Mouse (Mus musculus) bone marrow, adult 2 months (tissue): Measurements from ENCODE around the gene Ccl17.

Experiments used
- CTCF ChIP-seq: fragments of 200-500 bp; IDR thresholded peaks from 2 replicates; pipeline ENCODE4 v1.5.1; 2011; ENCODE audit warnings: low read length, control low read depth; ENCODE audit not compliant: control insufficient read depth, insufficient read depth
- POLR2A ChIP-seq: fragments of 200-500 bp; IDR thresholded peaks from 2 replicates; pipeline ENCODE4 v1.6.1; 2011; ENCODE audit warnings: low read depth, mild to moderate bottlenecking, control low read depth, low read length, borderline replicate concordance; ENCODE audit not compliant: control insufficient read depth

DNA sequence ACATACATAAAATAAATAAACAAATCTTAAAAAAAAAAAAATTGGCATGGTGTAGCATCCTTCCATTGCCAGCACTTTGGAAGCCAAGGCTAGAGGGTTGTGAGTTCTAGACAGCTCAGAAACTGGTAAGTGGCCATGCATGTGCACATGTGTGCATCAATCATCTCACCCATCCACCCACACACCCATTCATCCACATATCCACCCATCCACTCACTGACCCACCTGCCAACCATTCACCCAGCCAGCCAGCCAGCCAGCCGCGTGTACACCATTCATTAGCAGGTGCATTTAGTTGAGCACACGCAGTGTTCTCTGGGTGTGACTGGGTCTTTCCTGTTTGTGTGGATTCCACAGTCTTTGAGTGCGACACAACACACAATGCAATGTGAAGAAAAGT is 4.4 kb upstream of the Ccl17 start:
- no peak for TF ChIP-seq CTCF
- no peak for TF ChIP-seq POLR2A
